Mouse (Mus musculus) small intestine, adult 2 months (tissue): ENCODE results near the gene Sertad1.

Experiments
- CTCF ChIP-seq: fragments of 200-500 bp; IDR thresholded peaks from 2 replicates; pipeline ENCODE4 v1.5.1; 2012; ENCODE audit warnings: low read depth, mild to moderate bottlenecking, control low read depth, inconsistent platforms, low read length, moderate library complexity, mixed read lengths; ENCODE audit not compliant: insufficient replicate concordance, insufficient read length; ENCODE audit errors: extremely low read depth
- POLR2A ChIP-seq: fragments of 200-500 bp; IDR thresholded peaks from 2 replicates; pipeline ENCODE4 v1.6.1; 2012; ENCODE audit warnings: low read depth, mild to moderate bottlenecking, control low read depth, inconsistent platforms, low read length, moderate library complexity

DNA sequence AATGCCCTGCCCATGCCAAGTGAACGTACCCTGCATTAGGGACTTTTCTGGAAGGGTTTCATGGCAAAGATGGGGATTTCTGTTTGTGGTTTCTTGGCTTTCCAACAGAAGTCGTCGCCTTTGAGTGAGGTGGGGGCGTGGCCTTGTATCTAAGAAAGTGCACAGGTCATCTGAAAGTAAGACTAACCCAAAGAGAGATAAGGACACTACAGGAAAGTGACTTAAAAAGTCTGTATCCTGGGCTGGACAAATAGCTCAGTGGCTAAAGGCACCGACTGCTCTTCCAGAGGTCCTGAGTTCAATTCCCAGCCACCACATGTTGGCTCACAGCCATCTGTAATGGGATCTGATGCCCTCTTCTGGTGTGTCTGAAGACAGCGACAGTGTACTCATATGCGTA is 8.1 kb upstream of the Sertad1 start:
- TF ChIP-seq CTCF (no peak; the same call in 1 of the 2 replicates), POLR2A (no peak)
